Mouse (Mus musculus): Measurements from ENCODE around the gene Fam166b. TPM values are rescaled to one million over a fixed set of nuclear protein-coding genes. Genes with fewer than 3 reads are reported as not detected.

Fam166b gene
- polyA plus RNA-seq, 1 experiment from 2014 or later: 2.3 TPM

DNA sequence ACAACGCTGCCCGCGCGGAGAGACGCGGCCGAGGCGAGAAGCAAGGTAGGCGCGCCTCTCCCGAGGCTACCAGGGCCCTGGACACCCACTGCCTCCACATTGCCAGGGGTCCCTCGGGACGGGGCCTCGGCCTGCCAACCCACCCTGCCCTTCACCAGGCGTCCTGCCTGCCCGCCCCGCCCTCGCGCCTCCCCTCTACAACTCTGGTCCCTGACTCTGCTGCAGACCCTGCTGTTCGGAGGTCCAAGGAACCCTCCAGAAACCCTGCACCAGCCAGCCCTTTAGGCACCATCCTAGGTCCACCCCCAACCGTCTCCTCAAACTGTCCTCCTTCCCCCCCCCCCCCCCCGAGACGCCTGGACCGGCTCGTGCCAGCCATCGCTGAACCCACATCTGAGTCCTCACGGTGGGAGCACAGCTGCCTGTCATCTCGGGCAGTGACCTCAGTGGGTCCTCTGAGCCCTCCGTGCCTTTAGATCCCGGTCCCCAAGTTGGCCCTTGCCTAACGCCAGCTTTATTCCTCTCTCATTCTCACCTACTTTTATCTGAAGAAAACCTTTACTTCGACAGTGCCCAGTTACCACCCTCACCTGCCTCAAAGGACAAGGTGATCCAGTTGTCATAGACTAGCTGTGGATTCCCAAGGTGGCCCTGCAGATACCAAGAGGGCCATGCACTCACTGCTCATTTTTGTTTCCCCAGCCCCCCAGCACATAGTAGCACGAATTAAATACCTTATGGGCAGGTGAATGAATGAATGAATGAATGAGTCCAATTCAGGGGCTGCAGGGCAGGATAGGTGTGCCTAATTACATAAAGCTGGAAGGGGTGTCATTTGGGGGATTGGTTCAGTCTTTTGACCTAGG, 46.5 kb downstream of the Fam166b start:
- Histone ChIP-seq H3K4me3 (ENCODE audit: low read depth, low read length) (peak overlapping the region; percentile 77), H3K4me2 (ENCODE audit: low read length) (peak overlapping the region; percentile 91), H3K4me1 (ENCODE audit: control insufficient read depth, insufficient read depth, low read length) (peaks cover 30% of the 10 kb centered on the region), H3K27ac (ENCODE audit: low read length) (peak overlapping the region; percentile 88), H3K9ac (ENCODE audit: low read depth, low read length) (peak overlapping the region; percentile 84), H3K27me3 (ENCODE audit: control insufficient read depth, insufficient read depth, low read depth, low read length) (no peaks in the 10 kb centered on the region), H3K36me3 (ENCODE audit: control insufficient read depth, insufficient read depth, low read length) (no peaks in the 10 kb centered on the region), H3K9me3 (replicated peaks; ENCODE audit: control insufficient read depth, low read length, poor library complexity, severe bottlenecking) (no peaks in the 10 kb centered on the region)
- WGBS: 6% methylated on average over 24 of the region's 33 CpGs
- peak; percentile 83 for ATAC-seq

DNA sequence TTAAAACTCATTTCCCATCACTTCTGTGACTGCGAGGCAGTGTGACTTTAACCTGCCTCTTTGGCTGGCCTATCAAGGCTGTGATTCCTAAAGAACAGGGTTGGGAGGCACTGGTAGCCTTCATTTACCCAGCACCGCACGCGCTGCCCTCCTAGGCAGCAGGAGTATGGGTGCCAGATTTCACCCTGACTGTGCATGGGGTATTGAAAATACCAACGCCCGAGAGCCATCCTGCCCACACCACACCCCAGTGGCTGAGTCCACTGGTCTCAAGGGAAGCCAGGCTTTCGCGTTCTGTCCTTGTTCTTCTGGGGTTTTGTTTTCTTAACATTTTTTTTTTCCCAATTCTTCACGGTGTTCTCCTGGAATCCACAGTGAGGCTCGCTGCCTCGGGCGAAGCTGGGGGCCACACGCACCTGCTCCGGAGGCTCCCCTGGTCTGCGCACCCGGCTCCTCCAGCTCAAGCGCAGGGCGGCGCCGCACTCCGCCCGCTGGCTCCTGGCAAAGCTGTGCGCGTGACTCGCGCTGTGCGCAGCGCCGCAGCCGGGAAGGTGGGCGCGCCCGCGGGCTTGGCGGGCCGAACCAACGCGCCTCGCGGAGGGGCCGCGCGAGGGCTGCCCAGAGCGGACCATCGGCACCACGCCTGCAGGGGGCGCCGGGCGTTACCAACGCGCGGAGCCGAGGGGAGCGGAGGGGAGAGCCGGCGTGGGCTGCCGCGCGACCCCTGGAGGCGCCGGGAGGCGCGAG, 47.4 kb downstream of the Fam166b start, which contains the start of gene Rusc2:
Rusc2 (plus strand) TSS at position 572 of the 747 bp plus-strand sequence.
- H3K27me3 ChIP-seq (ENCODE audit: control insufficient read depth, insufficient read depth, low read depth, low read length): no peaks in the 10 kb centered on the region
- H3K9ac ChIP-seq (ENCODE audit: low read depth, low read length): peak within 1 kb of the TSS; percentile 84
- peak within 1 kb of the TSS; percentile 77 for H3K4me3 ChIP-seq (ENCODE audit: low read depth, low read length)
- no peaks in the 10 kb centered on the region for H3K9me3 ChIP-seq (replicated peaks; ENCODE audit: control insufficient read depth, low read length, poor library complexity, severe bottlenecking)
- peak within 1 kb of the TSS; percentile 88 for H3K27ac ChIP-seq (ENCODE audit: low read length)
- peak within 1 kb of the TSS; percentile 91 for H3K4me2 ChIP-seq (ENCODE audit: low read length)
- no peaks in the 10 kb centered on the region for H3K36me3 ChIP-seq (ENCODE audit: control insufficient read depth, insufficient read depth, low read length)
- ATAC-seq: peak; percentile 96
- peaks cover 30% of the 10 kb centered on the region for H3K4me1 ChIP-seq (ENCODE audit: control insufficient read depth, insufficient read depth, low read length)
- under 1% methylated on average over 45 of the region's 63 CpGs for WGBS

DNA sequence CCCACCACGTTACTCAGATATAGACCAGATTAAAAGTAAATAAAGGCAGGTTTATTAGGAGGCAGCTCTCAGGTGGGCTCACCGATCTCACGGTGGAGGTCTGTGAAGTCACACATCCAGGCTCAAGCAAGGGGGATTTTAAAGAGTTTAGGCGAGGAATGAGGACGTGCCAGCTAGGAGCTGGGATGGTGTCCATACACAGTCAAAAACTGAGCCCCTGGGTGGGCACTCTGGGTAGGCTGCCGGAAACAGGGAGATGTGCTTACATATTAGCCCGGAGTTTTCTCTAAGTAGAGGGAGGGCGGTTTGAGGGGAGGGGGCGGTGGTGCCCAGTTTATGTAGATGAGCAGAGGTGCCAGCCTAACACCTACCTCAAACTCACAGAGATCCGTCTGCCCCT, 48.0 kb downstream of the Fam166b start:
- WGBS: 59% methylated on average over 10 of the region's 10 CpGs
- H3K4me2 ChIP-seq (ENCODE audit: low read length): peak overlapping the region; percentile 91
- no peaks in the 10 kb centered on the region for H3K9me3 ChIP-seq (replicated peaks; ENCODE audit: control insufficient read depth, low read length, poor library complexity, severe bottlenecking)
- H3K36me3 ChIP-seq (ENCODE audit: control insufficient read depth, insufficient read depth, low read length): no peaks in the 10 kb centered on the region
- no peaks in the 10 kb centered on the region for H3K27me3 ChIP-seq (ENCODE audit: control insufficient read depth, insufficient read depth, low read depth, low read length)
- H3K4me1 ChIP-seq (ENCODE audit: control insufficient read depth, insufficient read depth, low read length): peaks cover 30% of the 10 kb centered on the region
- H3K9ac ChIP-seq (ENCODE audit: low read depth, low read length): peak overlapping the region; percentile 84
- peak overlapping the region; percentile 77 for H3K4me3 ChIP-seq (ENCODE audit: low read depth, low read length)
- peak; percentile 38; the same call in 1 of the 2 replicates for ATAC-seq
- no peak overlapping the region for H3K27ac ChIP-seq (ENCODE audit: low read length)

DNA sequence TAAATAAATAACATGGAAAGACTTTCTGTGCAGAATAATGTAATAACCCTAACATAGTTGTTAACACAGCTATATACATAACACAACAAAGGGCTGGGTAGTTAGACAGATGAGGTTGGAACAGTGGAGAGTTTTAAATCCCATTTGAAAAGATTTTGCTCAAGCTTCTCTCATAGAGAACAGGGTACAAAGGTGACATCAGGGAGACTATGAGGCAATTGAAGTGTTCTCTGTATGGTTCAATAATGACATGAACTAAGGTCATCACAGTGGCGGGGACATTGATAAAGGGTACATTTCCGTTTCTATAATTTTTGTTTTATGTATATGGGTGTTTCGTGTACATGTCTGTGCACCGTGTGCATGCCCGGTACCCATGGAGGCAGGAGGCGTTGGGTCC, 49.3 kb downstream of the Fam166b start:
- Histone ChIP-seq H3K27me3 (ENCODE audit: control insufficient read depth, insufficient read depth, low read depth, low read length) (no peaks in the 10 kb centered on the region), H3K27ac (ENCODE audit: low read length) (no peak overlapping the region), H3K4me1 (ENCODE audit: control insufficient read depth, insufficient read depth, low read length) (peaks cover 26% of the 10 kb centered on the region), H3K4me3 (ENCODE audit: low read depth, low read length) (no peak overlapping the region), H3K36me3 (ENCODE audit: control insufficient read depth, insufficient read depth, low read length) (no peaks in the 10 kb centered on the region), H3K4me2 (ENCODE audit: low read length) (no peak overlapping the region), H3K9ac (ENCODE audit: low read depth, low read length) (no peak overlapping the region), H3K9me3 (replicated peaks; ENCODE audit: control insufficient read depth, low read length, poor library complexity, severe bottlenecking) (no peaks in the 10 kb centered on the region)
- WGBS: 92% methylated on average over 6 of the region's 6 CpGs
- ATAC-seq: no peak

Other genes starting within 250 kb of the Fam166b start
- gene Atp8b5, start 162.0 kb downstream of the Fam166b start, polyA plus RNA-seq (2015; fragmentation: Nextera tagmentation; extraction: Ambion mirVana): 0.72 and 0.90 TPM in 2 replicates
- 85.4 and 89.0 TPM in 2 replicates for gene Rusc2, start 47.2 kb downstream of the Fam166b start, polyA plus RNA-seq (2015; fragmentation: Nextera tagmentation; extraction: Ambion mirVana)
- gene Tesk1, start 12.8 kb upstream of the Fam166b start, polyA plus RNA-seq (2015; fragmentation: Nextera tagmentation; extraction: Ambion mirVana): 10.7 and 11.2 TPM in 2 replicates
- gene Cd72, start 25.5 kb upstream of the Fam166b start, polyA plus RNA-seq (2015; fragmentation: Nextera tagmentation; extraction: Ambion mirVana): 5.0 and 5.8 TPM in 2 replicates
- not detected in 2 replicates for gene Sit1, start 54.6 kb upstream of the Fam166b start, polyA plus RNA-seq (2015; fragmentation: Nextera tagmentation; extraction: Ambion mirVana)
- 81.1 and 90.3 TPM in 2 replicates for gene Ccdc107, start 63.8 kb upstream of the Fam166b start, polyA plus RNA-seq (2015; fragmentation: Nextera tagmentation; extraction: Ambion mirVana)
- gene Arhgef39, start 70.6 kb upstream of the Fam166b start, polyA plus RNA-seq (2015; fragmentation: Nextera tagmentation; extraction: Ambion mirVana): 4.4 and 7.3 TPM in 2 replicates
- gene Car9, start 77.8 kb upstream of the Fam166b start, polyA plus RNA-seq (2015; fragmentation: Nextera tagmentation; extraction: Ambion mirVana): 0.21 TPM in 1 of 2 replicates, not detected in the other
- gene Tpm2, start 94.6 kb upstream of the Fam166b start, polyA plus RNA-seq (2015; fragmentation: Nextera tagmentation; extraction: Ambion mirVana): 7.3 and 8.3 TPM in 2 replicates
- 83.4 and 83.7 TPM in 2 replicates for gene Creb3, start 133.2 kb upstream of the Fam166b start, polyA plus RNA-seq (2015; fragmentation: Nextera tagmentation; extraction: Ambion mirVana)
- 59.3 and 62.9 TPM in 2 replicates for gene Tln1, start 133.6 kb upstream of the Fam166b start, polyA plus RNA-seq (2015; fragmentation: Nextera tagmentation; extraction: Ambion mirVana)
- gene Rgp1, start 149.6 kb upstream of the Fam166b start, polyA plus RNA-seq (2015; fragmentation: Nextera tagmentation; extraction: Ambion mirVana): 15.2 and 22.5 TPM in 2 replicates
- 61.3 and 61.9 TPM in 2 replicates for gene Gba2, start 149.7 kb upstream of the Fam166b start, polyA plus RNA-seq (2015; fragmentation: Nextera tagmentation; extraction: Ambion mirVana)
- 1.1 TPM in 1 of 2 replicates, not detected in the other for gene Msmp, start 155.4 kb upstream of the Fam166b start, polyA plus RNA-seq (2015; fragmentation: Nextera tagmentation; extraction: Ambion mirVana)
- gene Npr2, start 202.8 kb upstream of the Fam166b start, polyA plus RNA-seq (2015; fragmentation: Nextera tagmentation; extraction: Ambion mirVana): 13.5 and 14.7 TPM in 2 replicates
- 8.3 and 11.8 TPM in 2 replicates for gene Spag8, start 224.5 kb upstream of the Fam166b start, polyA plus RNA-seq (2015; fragmentation: Nextera tagmentation; extraction: Ambion mirVana)
- gene Hint2, start 227.3 kb upstream of the Fam166b start, polyA plus RNA-seq (2015; fragmentation: Nextera tagmentation; extraction: Ambion mirVana): 57.9 and 61.0 TPM in 2 replicates
- gene Tmem8b, start 239.8 kb upstream of the Fam166b start, polyA plus RNA-seq (2015; fragmentation: Nextera tagmentation; extraction: Ambion mirVana): 14.9 and 15.8 TPM in 2 replicates
- 0.97 and 1.1 TPM in 2 replicates for gene Fam221b, start 240.0 kb upstream of the Fam166b start, polyA plus RNA-seq (2015; fragmentation: Nextera tagmentation; extraction: Ambion mirVana)

All from midbrain, embryonic 16.5 days (tissue).